14 mouse cellular contexts compared by ENCODE assay signal in the genomic region with DNA sequence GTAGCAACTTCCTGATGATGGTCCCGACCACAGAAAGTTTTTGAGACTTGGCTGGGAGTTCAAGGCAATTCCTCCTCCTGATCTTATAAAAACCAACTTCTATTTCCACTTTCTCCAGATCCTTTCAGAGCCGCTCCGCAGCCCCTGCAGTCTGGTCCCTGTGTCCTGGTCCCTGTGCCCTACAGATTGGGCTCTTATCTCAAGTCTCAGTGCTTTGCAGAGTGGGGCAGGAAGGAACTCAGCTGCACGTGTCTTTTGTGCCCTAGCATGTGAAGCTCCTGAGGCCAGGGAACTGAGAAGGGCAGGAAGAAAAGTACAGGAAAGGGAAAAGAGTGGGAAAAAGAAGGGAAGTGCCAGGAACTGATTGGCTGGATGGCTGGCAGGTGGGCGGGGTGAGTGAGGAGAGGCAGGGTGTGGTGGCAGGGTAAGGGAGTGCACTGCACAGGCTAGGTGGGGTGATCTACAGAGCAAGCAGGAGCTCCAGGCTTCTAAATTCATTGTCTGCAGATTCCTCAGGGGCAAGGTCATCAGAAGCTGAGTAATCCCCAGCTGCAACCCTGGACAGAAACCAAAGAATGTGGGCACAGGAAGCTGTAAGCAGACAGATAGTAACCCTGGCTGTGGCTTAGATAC. TPM values are rescaled to one million over a fixed set of nuclear protein-coding genes. Genes with fewer than 3 reads are reported as not detected.
DNase-seq lines count a peak whose midpoint lies in the region; ATAC-seq and TF ChIP-seq lines count a peak whose summit lies in the region.
"Had no signal": no experiment of that assay in that cellular context is flagged by ENCODE, and none has a peak within 500 bp of the region (broad histone marks: within the 10 kb centered on the region; RNA-seq: fewer than 3 reads in every experiment).

No protein-coding gene starts in this region.

- H3K9ac ChIP-seq in heart, adult 2 months (ENCODE audit: low read depth, low read length) = no peak overlapping the region
- H3K9ac ChIP-seq in liver, embryonic 14.5 days (replicated peaks) = no peak overlapping the region
- no peak overlapping the region for H3K9ac ChIP-seq in midbrain, embryonic 11.5 days (ENCODE audit: low read length)
- H3K9ac ChIP-seq: lung, embryonic 14.5 days; neural tube, embryonic 13.5 days had no signal

- H3K9me3 ChIP-seq in liver, embryonic 14.5 days (ENCODE audit: control insufficient read depth, low read length) = no peaks in the 10 kb centered on the region
- H3K9me3 ChIP-seq in midbrain, embryonic 11.5 days (ENCODE audit: control insufficient read depth, low read length) = peaks cover 2% of the 10 kb centered on the region; the same call in 1 of the 2 replicates
- H3K9me3 ChIP-seq: neural tube, embryonic 13.5 days had no signal

- no peak overlapping the region for H3K4me3 ChIP-seq in heart, adult 2 months
- no peak overlapping the region for H3K4me3 ChIP-seq in liver, embryonic 14.5 days (ENCODE audit: insufficient read depth in 1 of 2, low read depth in 2 of 2, low read length in 2 of 2)
- no peak overlapping the region for H3K4me3 ChIP-seq in midbrain, embryonic 11.5 days (ENCODE audit: low read depth, low read length)
- H3K4me3 ChIP-seq: neural tube, embryonic 13.5 days had no signal

- DNase-seq in heart, adult 2 months = peak; percentile 22 to 23
- DNase-seq in heart, postnatal 25 days (ENCODE audit: low spot score) = no peak
- peak; percentile 66 for DNase-seq in 416B (ENCODE audit: low read depth)
- peak; percentile 65 for DNase-seq in adrenal gland, postnatal 14 days
- DNase-seq in liver, embryonic 14.5 days (ENCODE audit: low read depth in 3 of 3, low spot score in 3 of 3) = peak in 1 of 3 experiments; percentile 3
- DNase-seq in left cerebral cortex, adult 11 months (ENCODE audit: low spot score) = no peak
- no peak for DNase-seq in cerebellum, adult 9-10 months
- no peak for DNase-seq in midbrain, embryonic 11.5 days (ENCODE audit: low spot score, missing footprints)
- DNase-seq: lung, embryonic 14.5 days had no signal

- no peak overlapping the region for H3K27ac ChIP-seq in heart, adult 2 months
- H3K27ac ChIP-seq in liver, embryonic 14.5 days = no peak overlapping the region
- H3K27ac ChIP-seq in midbrain, embryonic 11.5 days (ENCODE audit: low read depth, low read length) = no peak overlapping the region
- H3K27ac ChIP-seq: neural tube, embryonic 13.5 days had no signal

- no peaks in the 10 kb centered on the region for H3K27me3 ChIP-seq in heart, adult 2 months (ENCODE audit: control insufficient read depth, insufficient read depth, low read length)
- no peaks in the 10 kb centered on the region for H3K27me3 ChIP-seq in liver, embryonic 14.5 days (ENCODE audit: control insufficient read depth, insufficient read depth, low read length)
- no peaks in the 10 kb centered on the region for H3K27me3 ChIP-seq in midbrain, embryonic 11.5 days (ENCODE audit: control insufficient read depth, insufficient read depth, low read length)
- H3K27me3 ChIP-seq: neural tube, embryonic 13.5 days had no signal

- intact Hi-C loops in heart, adult 2 months (cut with DNase I) = no loop called here
- intact Hi-C loops in heart, postnatal 25 days (cut with DNase I) = no loop called here

- 39% methylated on average over 5 of the region's 5 CpGs for WGBS in heart, adult 2 months
- 17% methylated on average over 5 of the region's 5 CpGs for WGBS in liver, embryonic 14.5 days (ENCODE audit: insufficient replicate concordance)
- WGBS in midbrain, embryonic 11.5 days = 75% methylated on average over 5 of the region's 5 CpGs

- no peak for TF ChIP-seq EP300 in heart, adult 2 months (IDR thresholded peaks at IDR 0.05; ENCODE audit: insufficient read depth, low read depth, low read length)
- no peak for TF ChIP-seq EP300 in liver, embryonic 14.5 days (IDR thresholded peaks at IDR 0.05; ENCODE audit: low read depth)

- peak; percentile 76 for ATAC-seq in liver, embryonic 14.5 days (ENCODE audit: insufficient read depth)
- no peak for ATAC-seq in midbrain, embryonic 11.5 days (ENCODE audit: low FRiP score)
- ATAC-seq: forebrain, embryonic 14.5 days; hindbrain, embryonic 16.5 days had no signal

- no peaks in the 10 kb centered on the region for H3K79me2 ChIP-seq in heart, adult 2 months (replicated peaks; ENCODE audit: control insufficient read depth, insufficient read depth, low read length)

- no peaks in the 10 kb centered on the region for H3K36me3 ChIP-seq in heart, adult 2 months (ENCODE audit: control insufficient read depth, insufficient read depth, low read length)
- no peaks in the 10 kb centered on the region for H3K36me3 ChIP-seq in liver, embryonic 14.5 days (replicated peaks; ENCODE audit: control insufficient read depth, insufficient read depth, low read depth)
- no peaks in the 10 kb centered on the region for H3K36me3 ChIP-seq in midbrain, embryonic 11.5 days (ENCODE audit: control insufficient read depth, insufficient read depth, low read length)
- H3K36me3 ChIP-seq: neural tube, embryonic 13.5 days had no signal

- TF ChIP-seq CTCF in heart, adult 2 months (IDR thresholded peaks at IDR 0.05) = no peak
- TF ChIP-seq CTCF in liver, embryonic 14.5 days (IDR thresholded peaks at IDR 0.05; ENCODE audit: low read depth) = no peak

- peaks cover 3% of the 10 kb centered on the region; the same call in 1 of the 2 replicates for H3K4me1 ChIP-seq in heart, adult 2 months (ENCODE audit: control insufficient read depth, insufficient read depth, low read length)
- no peaks in the 10 kb centered on the region for H3K4me1 ChIP-seq in liver, embryonic 14.5 days (replicated peaks; ENCODE audit: control insufficient read depth in 2 of 2, insufficient read depth in 2 of 2, low read length in 1 of 2)
- H3K4me1 ChIP-seq in midbrain, embryonic 11.5 days (ENCODE audit: control insufficient read depth, insufficient read depth, low read length) = no peaks in the 10 kb centered on the region
- H3K4me1 ChIP-seq: neural tube, embryonic 13.5 days had no signal

- no peak for TF ChIP-seq POLR2A in heart, adult 2 months (IDR thresholded peaks at IDR 0.05; ENCODE audit: insufficient read depth, low read depth, low read length)

- no peak overlapping the region for H3K4me2 ChIP-seq in liver, embryonic 14.5 days (ENCODE audit: low read depth)
- no peak overlapping the region for H3K4me2 ChIP-seq in midbrain, embryonic 11.5 days
- H3K4me2 ChIP-seq: lung, embryonic 14.5 days; neural tube, embryonic 13.5 days had no signal

RNA-seq across cellular contexts. Expression of a gene that starts 30.8 kb away (rescaled TPM):
- total RNA-seq in heart, adult 2 months (2021) = not detected
- not detected in 2 replicates for polyA plus RNA-seq in heart, adult 2 months (2012; rRNA removed)
- total RNA-seq in heart, postnatal 25 days (2021) = not detected
- not detected in 2 replicates for total RNA-seq in adrenal gland, postnatal 14 days (2021)
- not detected in 2 replicates for polyA plus RNA-seq in liver, embryonic 14.5 days (2012; rRNA removed)
- polyA plus RNA-seq in liver, embryonic 14.5 days (2014; fragmentation: Nextera tagmentation; extraction: Ambion mirVana) = not detected in 2 replicates
- polyA plus RNA-seq in midbrain, embryonic 11.5 days (2014; fragmentation: Nextera tagmentation; extraction: Ambion mirVana) = not detected in 2 replicates
- total RNA-seq: layer of hippocampus, postnatal 10 days had no signal
- polyA plus RNA-seq: forebrain, embryonic 14.5 days; hindbrain, embryonic 16.5 days; lung, embryonic 14.5 days; neural tube, embryonic 13.5 days; spleen, adult 2 months had no signal

Comparison
In these comparisons a context has a peak if more than half of its experiments do, and no peak if none do; other contexts are left out.
1. DNase-seq: peak in heart, adult 2 months (2 of 2), 416B (single experiment) and adrenal gland, postnatal 14 days (single experiment); none in heart, postnatal 25 days (single experiment), left cerebral cortex, adult 11 months (single experiment), cerebellum, adult 9-10 months (single experiment) and midbrain, embryonic 11.5 days (single experiment).